Mouse (Mus musculus) CH12.LX (cell line): ENCODE data around the gene Glrp1. TPM values are rescaled to one million over a fixed set of nuclear protein-coding genes. Genes with fewer than 3 reads are reported as not detected.

Experiments used
- DNase-seq: peaks from one replicate; pipeline ENCODE4 v3.0.0-alpha.2; 2013; ENCODE audit errors: extremely low read depth
- H3K27ac ChIP-seq: 2 replicates; pipeline ENCODE4 v1.5.1; 2012; ENCODE audit warnings: low read depth, mild to moderate bottlenecking, control low read depth, moderate library complexity; ENCODE audit not compliant: insufficient read depth
- H3K27me3 ChIP-seq: replicated peaks from 2 replicates; pipeline ENCODE3; 2012; ENCODE audit warnings: inconsistent platforms
- H3K36me3 ChIP-seq, 2 experiments: replicated peaks in 1 of 2; 2 replicates each; pipeline versions ENCODE3 to v1.6.1; 2012; ENCODE audit warnings: inconsistent platforms in 1 of 2, low read length in 1 of 2, mild to moderate bottlenecking in 1 of 2, mixed read lengths in 1 of 2, moderate library complexity in 1 of 2; ENCODE audit not compliant: control insufficient read depth in 1 of 2, insufficient read depth in 1 of 2
- H3K4me1 ChIP-seq, 2 experiments: 2 replicates each; pipeline ENCODE4 v1.6.1; 2012; ENCODE audit warnings: inconsistent platforms in 1 of 2, moderate library complexity in 1 of 2; ENCODE audit not compliant: insufficient read depth in 2 of 2, control insufficient read depth in 1 of 2
- H3K4me2 ChIP-seq: 2 replicates; pipeline ENCODE4 v1.6.1; 2012; ENCODE audit warnings: low read depth, mild to moderate bottlenecking, control low read depth; ENCODE audit not compliant: poor library complexity, insufficient read depth, severe bottlenecking
- H3K4me3 ChIP-seq, 3 experiments: fragments of 150-350 bp in 1 of 3; sonication (generic) in 1 of 3; replicated peaks in 1 of 3; 2 replicates each; pipeline versions ENCODE3 to v1.5.1; 2011 to 2012; ENCODE audit warnings: low read depth in 2 of 3, low read length in 2 of 3, mild to moderate bottlenecking in 2 of 3, moderate library complexity in 2 of 3, control low read depth in 1 of 3, improper control_type of control experiment in 1 of 3, inconsistent platforms in 1 of 3, mixed read lengths in 1 of 3; ENCODE audit not compliant: poor library complexity in 1 of 3
- H3K79me2 ChIP-seq: replicated peaks from 2 replicates; pipeline ENCODE4 v1.6.1; 2012; ENCODE audit warnings: mild to moderate bottlenecking, moderate library complexity; ENCODE audit not compliant: control insufficient read depth, poor library complexity, insufficient read depth, severe bottlenecking; ENCODE audit errors: extremely low read depth
- H3K9ac ChIP-seq: 2 replicates; pipeline ENCODE4 v1.6.1; 2012; ENCODE audit warnings: low read depth, mild to moderate bottlenecking, control low read depth, moderate library complexity; ENCODE audit not compliant: insufficient read depth
- H3K9me3 ChIP-seq: replicated peaks from 2 replicates; pipeline ENCODE3; 2012; ENCODE audit warnings: low read length, inconsistent platforms, mixed read lengths
- CHD2 ChIP-seq: IDR thresholded peaks from 2 replicates; pipeline ENCODE4 v1.6.1; 2011; ENCODE audit warnings: low read length, improper control_type of control experiment
- CTCF ChIP-seq, 2 experiments: IDR thresholded peaks in 1 of 2; conservative IDR thresholded peaks in 1 of 2; 2 replicates each; pipeline ENCODE4 v1.5.1; 2011 to 2012; ENCODE audit warnings: low read depth in 2 of 2, low read length in 2 of 2, improper control_type of control experiment in 1 of 2, inconsistent platforms in 1 of 2, mild to moderate bottlenecking in 1 of 2, moderate library complexity in 1 of 2
- EP300 ChIP-seq: IDR thresholded peaks from 2 replicates; pipeline ENCODE4 v1.6.1; 2011; ENCODE audit warnings: low read length, improper control_type of control experiment
- ETS1 ChIP-seq: conservative IDR thresholded peaks from 2 replicates; pipeline ENCODE4 v1.6.1; 2012; ENCODE audit warnings: low read depth, mild to moderate bottlenecking, inconsistent platforms, low read length, improper control_type of control experiment, moderate library complexity
- GABPA ChIP-seq: IDR thresholded peaks from 2 replicates; pipeline ENCODE4 v1.6.1; 2012; ENCODE audit warnings: low read depth, low read length, improper control_type of control experiment, inconsistent platforms; ENCODE audit not compliant: insufficient replicate concordance
- HCFC1 ChIP-seq: IDR thresholded peaks from 2 replicates; pipeline ENCODE4 v1.6.1; 2012; ENCODE audit warnings: low read depth, mild to moderate bottlenecking, inconsistent platforms, low read length, improper control_type of control experiment
- JUN ChIP-seq: IDR thresholded peaks from 2 replicates; pipeline ENCODE4 v1.6.1; 2011; ENCODE audit warnings: low read depth, mild to moderate bottlenecking, low read length, improper control_type of control experiment, moderate library complexity; ENCODE audit not compliant: insufficient read depth
- JUND ChIP-seq: conservative IDR thresholded peaks from 2 replicates; pipeline ENCODE4 v1.6.1; 2011; ENCODE audit warnings: low read depth, low read length, improper control_type of control experiment
- KAT2A ChIP-seq: IDR thresholded peaks from 2 replicates; pipeline ENCODE4 v1.6.1; 2012; ENCODE audit warnings: low read length, improper control_type of control experiment, inconsistent platforms; ENCODE audit not compliant: insufficient replicate concordance
- MAZ ChIP-seq: IDR thresholded peaks from 2 replicates; pipeline ENCODE4 v1.6.1; 2012; ENCODE audit warnings: low read depth, mild to moderate bottlenecking, inconsistent platforms, low read length, improper control_type of control experiment, moderate library complexity
- NELFE ChIP-seq: IDR thresholded peaks from 2 replicates; pipeline ENCODE4 v1.6.1; 2011; ENCODE audit warnings: low read depth, low read length, improper control_type of control experiment
- NRF1 ChIP-seq: IDR thresholded peaks from 2 replicates; pipeline ENCODE4 v1.6.1; 2014; ENCODE audit warnings: low read depth, mild to moderate bottlenecking, inconsistent platforms, low read length, improper control_type of control experiment, moderate library complexity
- PAX5 ChIP-seq: IDR thresholded peaks from 2 replicates; pipeline ENCODE4 v1.6.1; 2012; ENCODE audit warnings: low read length, inconsistent platforms, mixed read lengths
- RAD21 ChIP-seq: IDR thresholded peaks from 2 replicates; pipeline ENCODE4 v1.6.1; 2011; ENCODE audit warnings: low read depth, mild to moderate bottlenecking, low read length, improper control_type of control experiment, moderate library complexity
- RCOR1 ChIP-seq: conservative IDR thresholded peaks from 2 replicates; pipeline ENCODE4 v1.6.1; 2012; ENCODE audit warnings: low read depth, mild to moderate bottlenecking, inconsistent platforms, low read length, improper control_type of control experiment
- SMC3 ChIP-seq: IDR thresholded peaks from 2 replicates; pipeline ENCODE4 v1.6.1; 2011; ENCODE audit warnings: low read depth, low read length, improper control_type of control experiment
- TBP ChIP-seq: conservative IDR thresholded peaks from 2 replicates; pipeline ENCODE4 v1.6.1; 2011; ENCODE audit warnings: low read depth, low read length, improper control_type of control experiment
- USF2 ChIP-seq: conservative IDR thresholded peaks from 2 replicates; pipeline ENCODE4 v1.6.1; 2011; ENCODE audit warnings: low read depth, low read length, improper control_type of control experiment
- ZC3H11A ChIP-seq: IDR thresholded peaks from 2 replicates; pipeline ENCODE4 v1.6.1; 2012; ENCODE audit warnings: low read depth, mild to moderate bottlenecking, inconsistent platforms, low read length, improper control_type of control experiment
- ZKSCAN1 ChIP-seq: IDR thresholded peaks from 2 replicates; pipeline ENCODE4 v1.6.1; 2012; ENCODE audit warnings: low read depth, inconsistent platforms, low read length, improper control_type of control experiment, borderline replicate concordance
- ZNF384 ChIP-seq: IDR thresholded peaks from 2 replicates; pipeline ENCODE4 v1.6.1; 2012; ENCODE audit warnings: low read depth, low read length, improper control_type of control experiment, inconsistent platforms
- dilution Hi-C: fragments of 300-500 bp; cut with MboI; formaldehyde crosslinking; loops from 2 replicates; pipeline ENCODE4 v1.14.3; 2020; ENCODE audit warnings: low sequenced_read_pairs; ENCODE audit not compliant: extremely low pct_unique_long_range_greater_than_20kb, extremely low pct_ligation_motif_present
- in situ Hi-C: fragments of 300-500 bp; cut with MboI; formaldehyde crosslinking; loops from 3 replicates; pipeline ENCODE4 v1.14.3; 2019; ENCODE audit warnings: low sequenced_read_pairs, low pct_ligation_motif_present, low pct_unique_long_range_greater_than_20kb, mixed read lengths
- polyA plus RNA-seq: library from polyadenylated mRNA; unstranded; fragments of >175 nt; gene quantifications from 2 replicates; pipeline ENCODE4 v1.2.1, GENCODE M21; 2012; ENCODE audit warnings: low read depth; ENCODE audit not compliant: insufficient read length
- total RNA-seq, 2 experiments: library from RNA; depleted of rRNA; stranded (reverse); fragments of 300-350 nt in 1 of 2; fragments of >200 nt in 1 of 2; gene quantifications; 2 replicates each; pipeline ENCODE4 v1.2.3; 2012 to 2014

Glrp1 gene
- total and polyA plus RNA-seq, 3 experiments, result 6.3 to 11.7 (median 9.3) TPM

DNA sequence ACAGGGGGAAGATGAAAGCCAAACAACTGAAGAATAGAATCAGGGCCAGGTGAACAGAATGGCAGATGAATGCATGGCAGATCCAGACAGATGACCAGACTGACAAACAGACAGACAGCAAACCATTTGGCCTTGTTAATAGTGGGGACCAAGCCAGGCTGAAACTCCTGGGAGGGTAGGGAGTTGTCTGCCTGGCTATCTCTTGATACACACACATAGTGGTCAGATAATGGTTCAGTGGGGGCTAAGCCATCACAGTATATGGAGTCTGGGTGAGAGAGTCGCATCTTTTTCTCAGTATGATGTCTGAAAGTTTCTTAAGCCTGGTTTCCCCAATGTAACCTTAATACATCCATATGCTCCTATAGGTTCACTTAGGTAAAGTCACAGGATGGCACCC lies 39.4 kb upstream of the Glrp1 start:
- Histone ChIP-seq H3K9ac (no peak overlapping the region), H3K4me1 (peaks cover 3 to 30% of the 10 kb centered on the region in 2 experiments; a peak in 3 of 4 replicates), H3K27ac (no peak overlapping the region), H3K9me3 (peaks cover 31% of the 10 kb centered on the region), H3K4me2 (no peak overlapping the region), H3K79me2 (no peaks in the 10 kb centered on the region; the same call in 1 of the 2 replicates), H3K4me3 (no peak overlapping the region), H3K36me3 (no peaks in the 10 kb centered on the region), H3K27me3 (no peaks in the 10 kb centered on the region)
- dilution Hi-C loops, result no loop called here
- TF ChIP-seq RCOR1, result no peak
- TF ChIP-seq ZC3H11A, result no peak
- no peak for TF ChIP-seq ZKSCAN1
- no peak for TF ChIP-seq PAX5
- no peak for TF ChIP-seq HCFC1
- in situ Hi-C loops, result no loop called here
- no peak for DNase-seq

DNA sequence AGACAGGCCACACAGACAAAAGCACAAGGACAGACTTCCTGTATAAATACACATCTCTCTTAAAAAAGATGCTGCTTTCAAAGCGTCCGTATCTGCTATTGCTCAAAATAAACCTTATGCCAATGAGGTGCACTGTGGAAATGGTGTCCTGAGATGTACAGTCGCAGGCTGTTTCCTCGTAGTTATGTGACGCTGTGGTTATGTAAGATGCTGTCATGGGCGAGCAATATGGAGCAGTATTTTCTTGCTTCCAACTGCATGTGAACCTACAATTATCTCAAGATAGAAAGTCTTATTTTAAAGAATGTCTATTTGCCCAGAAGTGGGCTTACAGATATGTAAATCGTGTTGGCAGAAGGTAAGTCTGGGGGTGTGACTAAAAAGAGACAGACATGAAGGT lies 37.3 kb upstream of the Glrp1 start:
- in situ Hi-C loops (no loop called here), dilution Hi-C loops (no loop called here)
- no peaks in the 10 kb centered on the region for H3K36me3 ChIP-seq
- no peak for DNase-seq
- TF ChIP-seq JUND (no peak), CTCF (conservative IDR thresholded peaks at IDR 0.05 in 1 of 2, IDR thresholded peaks at IDR 0.05 in 1 of 2; ENCODE audit: low read depth in 2 of 2, low read length in 2 of 2) (no peak), PAX5 (no peak), EP300 (no peak), SMC3 (no peak), NRF1 (no peak), RAD21 (no peak), KAT2A (no peak), CHD2 (no peak), ETS1 (no peak), TBP (no peak), HCFC1 (no peak), JUN (no peak), USF2 (no peak), ZKSCAN1 (no peak), MAZ (no peak), ZNF384 (no peak), NELFE (no peak), ZC3H11A (no peak), GABPA (no peak)
- H3K9ac ChIP-seq, result no peak overlapping the region
- H3K4me3 ChIP-seq, result no peak overlapping the region
- H3K9me3 ChIP-seq, result peaks cover 39% of the 10 kb centered on the region
- no peak overlapping the region for H3K27ac ChIP-seq
- H3K27me3 ChIP-seq, result no peaks in the 10 kb centered on the region
- no peaks in the 10 kb centered on the region; the same call in 1 of the 2 replicates for H3K79me2 ChIP-seq
- no peak overlapping the region for H3K4me2 ChIP-seq
- H3K4me1 ChIP-seq, result peaks cover 4 to 16% of the 10 kb centered on the region in 2 experiments; a peak in 2 of 4 replicates
